Mouse (Mus musculus): ENCODE data around the gene Ccpg1os. TPM values are rescaled to one million over a fixed set of nuclear protein-coding genes. Genes with fewer than 3 reads are reported as not detected.

The Ccpg1os gene
- 3.3 TPM for polyA plus RNA-seq (2017; shearing (Covaris generic))

DNA sequence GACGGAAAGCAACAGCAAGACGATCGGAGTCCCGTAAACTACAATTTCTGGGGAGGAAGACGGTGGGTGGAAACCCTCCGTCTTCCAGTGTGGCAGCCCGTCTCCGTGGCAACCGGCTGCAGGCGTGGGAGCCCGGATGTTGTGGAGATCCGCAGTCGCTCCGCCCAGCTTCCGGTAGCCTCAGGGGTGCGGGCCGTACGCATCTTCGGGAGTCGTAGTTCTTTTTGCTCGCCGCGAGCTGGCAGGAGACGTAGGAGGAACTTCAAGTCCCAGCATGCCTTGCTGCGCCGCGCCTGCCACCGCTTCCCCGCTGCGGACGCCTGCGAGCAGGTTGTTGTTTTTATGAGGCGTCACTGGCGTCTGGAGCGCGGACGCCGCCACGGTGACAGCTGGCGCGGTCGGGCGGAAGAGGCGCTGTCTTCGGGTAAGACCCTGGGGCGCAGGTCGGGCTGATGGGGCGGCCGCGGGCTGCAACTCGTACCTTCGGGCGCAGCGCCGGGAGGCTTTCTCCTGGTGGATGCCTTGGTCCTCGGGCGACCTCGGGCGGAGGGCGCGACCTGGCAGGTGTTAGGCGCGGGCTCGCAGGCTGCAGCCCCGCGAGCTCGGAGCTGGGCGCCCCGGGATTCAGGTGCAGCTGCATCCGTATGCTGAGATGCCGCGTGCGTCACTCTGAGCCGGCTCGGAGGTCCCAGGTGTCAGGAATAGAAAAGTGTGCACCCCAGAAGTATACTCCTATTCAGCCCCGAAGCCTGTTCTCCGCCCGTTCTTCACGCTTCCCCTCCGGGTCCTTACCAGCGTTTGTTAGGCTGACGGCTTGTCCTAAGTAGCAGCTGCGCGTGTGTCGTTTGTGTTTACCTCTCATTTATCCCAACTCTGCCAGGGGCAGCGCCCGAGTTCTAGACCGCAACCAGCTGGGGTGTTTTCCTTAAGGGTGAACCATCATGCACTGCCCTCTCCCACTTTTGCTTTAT is at the start of gene Ccpg1os, which contains the start of gene Ccpg1:
Ccpg1os (minus strand) TSS at position 133 of the 971 bp plus-strand sequence.
Ccpg1 (plus strand) TSS at position 180 of the 971 bp plus-strand sequence.

DNA sequence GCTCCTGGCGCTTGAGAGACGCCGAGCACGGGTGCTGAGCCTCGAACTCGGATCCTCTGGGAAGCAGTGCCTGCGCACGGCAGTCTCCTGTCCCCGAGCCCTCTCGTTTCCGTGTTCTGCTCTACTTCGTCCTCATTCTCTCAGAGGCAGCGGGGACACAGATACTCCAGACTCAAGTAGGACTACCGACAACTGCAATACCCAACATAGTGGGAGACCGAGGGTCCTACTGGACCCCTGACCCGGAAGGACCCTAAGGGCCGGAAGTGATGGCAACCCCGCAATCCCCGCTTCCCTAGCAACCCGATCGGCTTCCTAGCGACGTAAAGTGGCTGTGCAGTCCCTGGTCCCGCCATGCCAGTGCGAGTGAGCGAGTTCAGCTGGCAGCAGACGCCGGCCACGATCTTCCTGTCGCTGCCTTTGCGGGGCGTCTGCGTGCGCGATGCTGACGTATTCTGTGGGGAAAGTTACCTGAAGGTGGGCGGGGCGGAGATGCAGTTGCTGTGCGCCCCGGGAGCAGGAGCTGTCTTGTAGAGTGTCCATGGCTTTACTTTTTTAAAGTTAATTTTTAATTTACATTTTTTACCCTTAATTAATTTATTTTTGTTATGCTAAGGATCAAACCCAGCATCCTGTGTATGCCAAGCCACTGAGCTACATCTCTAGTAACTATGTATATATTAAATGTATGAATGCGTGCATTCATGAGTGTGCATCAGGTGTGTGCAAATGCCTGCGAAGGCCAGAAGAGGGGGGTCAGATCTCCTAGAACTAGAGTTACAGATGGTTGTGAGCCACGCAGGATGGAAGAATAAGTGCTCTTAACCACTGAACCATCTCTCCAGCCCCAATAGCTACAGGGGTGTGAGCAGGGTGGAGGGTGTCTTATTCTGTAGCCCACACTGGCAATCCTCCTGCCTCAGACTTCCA is 26.4 kb downstream of the Ccpg1os start, which contains the start of the genes Dyx1c1 and Gm44503:
Dyx1c1 (plus strand) TSS at position 265 of the 930 bp plus-strand sequence.
Gm44503 (plus strand) TSS at position 332 of the 930 bp plus-strand sequence.

Other genes starting within 250 kb of the Ccpg1os start
- gene Prtg, start 178.5 kb downstream of the Ccpg1os start, polyA plus RNA-seq (2017; shearing (Covaris generic)): not detected
- gene Pygo1, start 59.7 kb downstream of the Ccpg1os start, polyA plus RNA-seq (2017; shearing (Covaris generic)): not detected
- 1.4 TPM for gene Dyx1c1, start 26.6 kb downstream of the Ccpg1os start, polyA plus RNA-seq (2017; shearing (Covaris generic))
- gene Gm44503, start 26.5 kb downstream of the Ccpg1os start, polyA plus RNA-seq (2017; shearing (Covaris generic)): not detected
- 126 TPM for gene Ccpg1, start within 50 bp of the Ccpg1os start, polyA plus RNA-seq (2017; shearing (Covaris generic))
- gene Pigb, start 55.0 kb upstream of the Ccpg1os start, polyA plus RNA-seq (2017; shearing (Covaris generic)): 11.9 TPM
- gene Rab27a, start 59.5 kb upstream of the Ccpg1os start, polyA plus RNA-seq (2017; shearing (Covaris generic)): 36.3 TPM
- gene Khdc3, start 116.5 kb upstream of the Ccpg1os start, polyA plus RNA-seq (2017; shearing (Covaris generic)): 0.20 TPM
- not detected for gene Gm20509, start 117.1 kb upstream of the Ccpg1os start, polyA plus RNA-seq (2017; shearing (Covaris generic))
- gene Rsl24d1, start 128.0 kb upstream of the Ccpg1os start, polyA plus RNA-seq (2017; shearing (Covaris generic)): 77.1 TPM

Data from naive thymus-derived CD4-positive, alpha-beta T cell, adult 5 months (primary cell).